ENCODE assay signal across 8 mouse cellular contexts in genomic region chr12:106174981-106175700, GRCm38 (mm10).
DNase-seq lines count a peak whose midpoint lies in the region; ATAC-seq lines count a peak whose summit lies in the region.

No protein-coding gene starts in this region.

- H3K27me3 ChIP-seq in heart, embryonic 11.5 days (ENCODE audit: control insufficient read depth, insufficient read depth, low read length) = peaks cover 26% of the 10 kb centered on the region
- no peaks in the 10 kb centered on the region for H3K27me3 ChIP-seq in hindbrain, embryonic 14.5 days (ENCODE audit: control insufficient read depth, insufficient read depth, low read length)
- peaks cover 28% of the 10 kb centered on the region for H3K27me3 ChIP-seq in liver, embryonic 16.5 days (ENCODE audit: control insufficient read depth, insufficient read depth, low read depth, low read length)

- 4% methylated on average over 27 of the region's 27 CpGs for WGBS in heart, embryonic 11.5 days (ENCODE audit: insufficient replicate concordance)
- WGBS in hindbrain, embryonic 14.5 days = 1% methylated on average over 27 of the region's 27 CpGs
- 4% methylated on average over 27 of the region's 27 CpGs for WGBS in liver, embryonic 16.5 days (ENCODE audit: insufficient replicate concordance)

- no peaks in the 10 kb centered on the region for H3K9me3 ChIP-seq in heart, embryonic 11.5 days (replicated peaks; ENCODE audit: control insufficient read depth, low read length)
- no peaks in the 10 kb centered on the region for H3K9me3 ChIP-seq in hindbrain, embryonic 14.5 days (ENCODE audit: control insufficient read depth, low read length)
- no peaks in the 10 kb centered on the region for H3K9me3 ChIP-seq in liver, embryonic 16.5 days (replicated peaks; ENCODE audit: control insufficient read depth, low read length)

- no peaks in the 10 kb centered on the region for H3K4me1 ChIP-seq in heart, embryonic 11.5 days (ENCODE audit: control insufficient read depth, insufficient read depth, low read length)
- no peaks in the 10 kb centered on the region for H3K4me1 ChIP-seq in brown adipose tissue, adult 24 weeks (ENCODE audit: control insufficient read depth, insufficient read depth, insufficient read length, low read length)
- H3K4me1 ChIP-seq in hindbrain, embryonic 14.5 days (replicated peaks; ENCODE audit: control insufficient read depth, insufficient read depth, low read length) = peaks cover 24% of the 10 kb centered on the region
- H3K4me1 ChIP-seq in liver, embryonic 16.5 days (ENCODE audit: control insufficient read depth, low read depth, low read length) = no peaks in the 10 kb centered on the region

- H3K9ac ChIP-seq in heart, embryonic 11.5 days (ENCODE audit: low read depth, low read length) = 0 out of 2 replicates have a peak overlapping the region, but pooled peaks have one; percentile 16
- peak overlapping the region; percentile 64 for H3K9ac ChIP-seq in hindbrain, embryonic 14.5 days
- H3K9ac ChIP-seq in liver, embryonic 16.5 days (ENCODE audit: low read depth, low read length) = no peak overlapping the region

- H3K36me3 ChIP-seq in heart, embryonic 11.5 days (ENCODE audit: control insufficient read depth, insufficient read depth, low read length) = no peaks in the 10 kb centered on the region
- no peaks in the 10 kb centered on the region for H3K36me3 ChIP-seq in hindbrain, embryonic 14.5 days (replicated peaks; ENCODE audit: control insufficient read depth, insufficient read depth)
- no peaks in the 10 kb centered on the region for H3K36me3 ChIP-seq in liver, embryonic 16.5 days (ENCODE audit: control insufficient read depth, insufficient read depth)

- no peak for DNase-seq in heart, postnatal 25 days (ENCODE audit: low spot score)
- peak; percentile 70 for DNase-seq in hindbrain, embryonic 14.5 days (ENCODE audit: low spot score)
- DNase-seq in ovary, postnatal 10 days (ENCODE audit: low spot score) = no peak
- DNase-seq in ovary, postnatal 36 days (ENCODE audit: low spot score) = no peak
- DNase-seq in T-cell, adult 2 months (ENCODE audit: low spot score) = no peak

- H3K4me3 ChIP-seq in heart, embryonic 11.5 days (ENCODE audit: low read depth, low read length) = peak overlapping the region; percentile 48
- H3K4me3 ChIP-seq in brown adipose tissue, adult 24 weeks (ENCODE audit: insufficient read depth, low read depth, low read length) = peak overlapping the region; percentile 15; the same call in 1 of the 2 replicates
- H3K4me3 ChIP-seq in hindbrain, embryonic 14.5 days (replicated peaks; ENCODE audit: low read length) = peak overlapping the region; percentile 37
- H3K4me3 ChIP-seq in liver, embryonic 16.5 days (ENCODE audit: low read depth, low read length) = no peak overlapping the region

- H3K27ac ChIP-seq in heart, embryonic 11.5 days (ENCODE audit: low read depth, low read length) = no peak overlapping the region
- no peak overlapping the region for H3K27ac ChIP-seq in brown adipose tissue, adult 24 weeks (replicated peaks; ENCODE audit: low read depth, low read length)
- peak overlapping the region; percentile 88 for H3K27ac ChIP-seq in hindbrain, embryonic 14.5 days
- H3K27ac ChIP-seq in liver, embryonic 16.5 days (ENCODE audit: low read length) = no peak overlapping the region

- H3K4me2 ChIP-seq in heart, embryonic 11.5 days = peak overlapping the region; percentile 86
- peak overlapping the region; percentile 87 for H3K4me2 ChIP-seq in hindbrain, embryonic 14.5 days (replicated peaks)
- H3K4me2 ChIP-seq in liver, embryonic 16.5 days (ENCODE audit: low read depth, low read length) = peak overlapping the region; percentile 44; the same call in 1 of the 2 replicates

- ATAC-seq in heart, embryonic 11.5 days (replicated peaks; ENCODE audit: insufficient number of reproducible peaks, low FRiP score, low TSS enrichment) = no peak
- ATAC-seq in hindbrain, embryonic 14.5 days (ENCODE audit: low FRiP score) = 0 out of 2 replicates have a peak, but pooled peaks have one; percentile 45
- no peak for ATAC-seq in liver, embryonic 16.5 days (ENCODE audit: low read depth)

- intact Hi-C loops in heart, postnatal 25 days (cut with DNase I) = no loop called here
